Mouse (Mus musculus) yolk sac, embryonic 10.5 days (tissue): ENCODE measurements at regions not wholly inside any gene's neighbourhood (a gene's known extent, or its start where the extent isn't known, plus 50 kb on each side); places are given as distances from the start of the nearest gene placed in this dataset.

ENCODE experiments used
- DNase-seq: peaks from one replicate; pipeline ENCODE4 v3.0.0-alpha.2; 2017; ENCODE audit warnings: low spot score

GRCm38 (mm10) chr4:69753086-69753485 is 657.2 kb downstream of the Cdk5rap2 start:
- no peak for DNase-seq

- DNase-seq: no peak
These were observed 670.3 kb downstream of the Cdk5rap2 start for GRCm38 (mm10) chr4:69739833-69740510.
